Mouse (Mus musculus): Measurements from ENCODE around the gene 9930021J03Rik.

The 9930021J03Rik gene

GRCm38 (mm10) chr19:29805917-29806785, at the start of gene 9930021J03Rik:
Gene 9930021J03Rik (minus strand): TSS chr19:29805989.
- peak; percentile 97 to 99 for DNase-seq (ENCODE audit: low spot score in 2 of 2)

GRCm38 (mm10) chr19:29853711-29854110, 47.9 kb upstream of the 9930021J03Rik start:
- DNase-seq (ENCODE audit: low spot score in 2 of 2), result no peak

- no peak for DNase-seq (ENCODE audit: low spot score in 2 of 2)
Observed at GRCm38 (mm10) chr19:29851036-29851690, 45.4 kb upstream of the 9930021J03Rik start.

- no peak for DNase-seq (ENCODE audit: low spot score in 2 of 2)
Observed at GRCm38 (mm10) chr19:29849924-29850551, 44.2 kb upstream of the 9930021J03Rik start.

- no peak for DNase-seq (ENCODE audit: low spot score in 2 of 2)
Observed at GRCm38 (mm10) chr19:29844036-29844661, 38.4 kb upstream of the 9930021J03Rik start.

- no peak for DNase-seq (ENCODE audit: low spot score in 2 of 2)
Observed at GRCm38 (mm10) chr19:29843641-29844035, 37.8 kb upstream of the 9930021J03Rik start.

- DNase-seq (ENCODE audit: low spot score in 2 of 2), result no peak
Observed at GRCm38 (mm10) chr19:29842973-29843372, 37.2 kb upstream of the 9930021J03Rik start.

GRCm38 (mm10) chr19:29840642-29841041, 34.9 kb upstream of the 9930021J03Rik start:
- DNase-seq (ENCODE audit: low spot score in 2 of 2), result no peak

GRCm38 (mm10) chr19:29838636-29839135, 32.9 kb upstream of the 9930021J03Rik start:
- no peak for DNase-seq (ENCODE audit: low spot score in 2 of 2)

- no peak for DNase-seq (ENCODE audit: low spot score in 2 of 2)
Observed at GRCm38 (mm10) chr19:29838171-29838570, 32.4 kb upstream of the 9930021J03Rik start.

- no peak for DNase-seq (ENCODE audit: low spot score in 2 of 2)
Observed at GRCm38 (mm10) chr19:29835364-29836034, 29.7 kb upstream of the 9930021J03Rik start.

- no peak for DNase-seq (ENCODE audit: low spot score in 2 of 2)
Observed at GRCm38 (mm10) chr19:29830911-29831310, 25.1 kb upstream of the 9930021J03Rik start.

- no peak for DNase-seq (ENCODE audit: low spot score in 2 of 2)
Observed at GRCm38 (mm10) chr19:29828558-29828957, 22.8 kb upstream of the 9930021J03Rik start.

GRCm38 (mm10) chr19:29826686-29827085, 20.9 kb upstream of the 9930021J03Rik start:
- no peak for DNase-seq (ENCODE audit: low spot score in 2 of 2)

GRCm38 (mm10) chr19:29825003-29825402, 19.2 kb upstream of the 9930021J03Rik start:
- no peak for DNase-seq (ENCODE audit: low spot score in 2 of 2)

GRCm38 (mm10) chr19:29824034-29824700, 18.4 kb upstream of the 9930021J03Rik start:
- DNase-seq (ENCODE audit: low spot score in 2 of 2), result peak; percentile 11 to 35

GRCm38 (mm10) chr19:29823456-29824010, 17.7 kb upstream of the 9930021J03Rik start:
- no peak for DNase-seq (ENCODE audit: low spot score in 2 of 2)

GRCm38 (mm10) chr19:29820966-29821365, 15.2 kb upstream of the 9930021J03Rik start:
- DNase-seq (ENCODE audit: low spot score in 2 of 2), result no peak

GRCm38 (mm10) chr19:29812581-29813460, 7.0 kb upstream of the 9930021J03Rik start, which contains the start of gene Ranbp6:
Gene Ranbp6 (minus strand): TSS chr19:29812974.
- DNase-seq (ENCODE audit: low spot score in 2 of 2), result peak; percentile 88 to 92
